Mouse (Mus musculus): ENCODE results near the gene Tut7. TPM values are rescaled to one million over a fixed set of nuclear protein-coding genes. Genes with fewer than 3 reads are reported as not detected.

Gene Tut7
- polyA plus RNA-seq (2015; fragmentation: Nextera tagmentation; extraction: Ambion mirVana) = 57.3 and 59.6 TPM in 2 replicates

DNA sequence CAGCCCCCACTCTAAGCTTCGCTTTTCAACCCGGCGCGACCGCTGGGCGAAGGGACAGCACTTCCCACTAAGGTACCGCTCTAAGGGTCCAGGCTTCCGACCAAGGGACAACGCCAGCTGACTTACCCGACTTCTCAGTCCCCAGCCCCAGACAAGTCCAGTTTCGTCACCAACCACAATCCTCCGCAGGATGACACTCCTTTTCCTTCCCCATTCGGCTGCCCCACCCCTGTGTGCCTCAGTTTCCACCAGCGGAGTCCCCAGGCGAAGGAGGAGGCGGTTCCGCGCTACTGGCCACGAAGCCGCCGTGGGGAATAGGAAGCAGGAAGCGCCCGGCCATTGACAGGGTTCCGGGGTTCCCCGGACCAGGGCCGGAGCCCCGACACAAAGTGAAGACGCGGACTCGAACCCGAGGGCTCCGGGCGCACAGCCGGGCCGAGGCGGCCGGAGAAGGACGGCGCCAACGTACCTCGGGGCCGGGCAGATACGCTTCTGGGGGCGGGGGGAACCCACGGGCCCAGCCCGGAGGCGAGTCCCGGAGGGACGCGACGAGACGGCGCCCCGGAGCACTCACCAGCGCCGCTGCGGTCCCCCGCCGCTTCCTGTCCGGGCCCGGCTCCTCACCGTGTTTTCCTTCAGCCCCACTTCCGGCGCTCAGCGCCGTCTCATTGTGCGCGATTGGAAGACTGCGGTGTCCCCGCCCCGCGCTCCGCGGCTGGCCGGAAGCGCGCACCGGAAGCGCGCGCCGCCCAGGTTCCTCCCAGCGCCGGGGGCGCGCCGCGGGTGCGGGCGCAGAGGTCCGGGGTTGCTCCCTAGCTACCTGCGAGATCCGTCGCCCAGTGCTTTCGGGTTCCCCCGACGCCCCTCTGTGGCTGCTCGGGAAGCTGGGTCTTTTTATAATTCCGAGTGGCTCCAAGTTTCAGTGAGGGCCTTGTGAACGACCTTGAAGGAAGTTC is at the start of gene Tut7:
Gene Tut7, minus strand, starts transcription at position 641 of the 956 bp plus-strand sequence.
- H3K4me2 ChIP-seq (ENCODE audit: low read depth, low read length) = peak within 1 kb of the TSS; percentile 83
- H3K9me3 ChIP-seq (replicated peaks; ENCODE audit: control insufficient read depth, low read length) = no peaks in the 10 kb centered on the region
- H3K36me3 ChIP-seq (ENCODE audit: control insufficient read depth, insufficient read depth) = peaks cover 21% of the 10 kb centered on the region
- H3K27me3 ChIP-seq (ENCODE audit: control insufficient read depth, insufficient read depth, low read depth, low read length) = no peaks in the 10 kb centered on the region
- H3K27ac ChIP-seq (ENCODE audit: low read length) = peak within 1 kb of the TSS; percentile 98
- peak within 1 kb of the TSS; percentile 97 for H3K9ac ChIP-seq (ENCODE audit: low read depth, low read length)
- H3K4me3 ChIP-seq (ENCODE audit: low read depth, low read length) = peak within 1 kb of the TSS; percentile 87
- peaks cover 28% of the 10 kb centered on the region for H3K4me1 ChIP-seq (ENCODE audit: control insufficient read depth, low read depth, low read length)
- WGBS (ENCODE audit: insufficient replicate concordance) = under 1% methylated on average over 99 of the region's 100 CpGs
- peak; percentile 97 for ATAC-seq (ENCODE audit: low read depth)

GRCm38 (mm10) chr13:59872446-59872845 is 49.5 kb upstream of the Tut7 start:
- Histone ChIP-seq H3K4me2 (ENCODE audit: low read depth, low read length) (no peak overlapping the region), H3K9ac (ENCODE audit: low read depth, low read length) (no peak overlapping the region), H3K27me3 (ENCODE audit: control insufficient read depth, insufficient read depth, low read depth, low read length) (no peaks in the 10 kb centered on the region), H3K36me3 (ENCODE audit: control insufficient read depth, insufficient read depth) (no peaks in the 10 kb centered on the region), H3K9me3 (replicated peaks; ENCODE audit: control insufficient read depth, low read length) (no peaks in the 10 kb centered on the region), H3K4me3 (ENCODE audit: low read depth, low read length) (no peak overlapping the region), H3K27ac (ENCODE audit: low read length) (no peak overlapping the region), H3K4me1 (ENCODE audit: control insufficient read depth, low read depth, low read length) (no peaks in the 10 kb centered on the region)
- WGBS (ENCODE audit: insufficient replicate concordance) = 78% methylated on average over 7 of the region's 7 CpGs
- ATAC-seq (ENCODE audit: low read depth) = no peak

DNA sequence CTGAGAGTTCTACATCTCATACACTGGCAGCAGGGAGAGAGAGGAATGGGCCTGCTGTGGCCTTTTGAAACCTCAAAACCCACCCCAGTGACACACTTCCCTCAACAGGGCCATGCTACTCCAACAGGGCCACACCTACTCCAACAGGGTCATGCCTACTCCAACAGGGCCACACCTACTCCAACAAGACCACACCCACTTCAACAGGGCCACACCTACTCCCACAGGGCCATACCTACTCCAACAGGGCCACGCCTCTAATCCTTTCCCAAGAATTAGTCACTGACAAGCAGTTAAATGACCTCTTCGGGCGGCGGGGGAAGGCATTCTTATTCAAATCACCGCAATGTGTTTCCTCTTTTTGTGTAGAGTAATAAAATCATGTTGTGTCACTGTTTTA is 47.1 kb upstream of the Tut7 start:
- WGBS (ENCODE audit: insufficient replicate concordance) = 76% methylated on average over 5 of the region's 5 CpGs
- Histone ChIP-seq H3K4me1 (ENCODE audit: control insufficient read depth, low read depth, low read length) (no peaks in the 10 kb centered on the region), H3K4me2 (ENCODE audit: low read depth, low read length) (no peak overlapping the region), H3K27ac (ENCODE audit: low read length) (no peak overlapping the region), H3K4me3 (ENCODE audit: low read depth, low read length) (no peak overlapping the region), H3K36me3 (ENCODE audit: control insufficient read depth, insufficient read depth) (no peaks in the 10 kb centered on the region), H3K9me3 (replicated peaks; ENCODE audit: control insufficient read depth, low read length) (no peaks in the 10 kb centered on the region), H3K9ac (ENCODE audit: low read depth, low read length) (no peak overlapping the region), H3K27me3 (ENCODE audit: control insufficient read depth, insufficient read depth, low read depth, low read length) (no peaks in the 10 kb centered on the region)
- ATAC-seq (ENCODE audit: low read depth) = peak; percentile 27; the same call in 1 of the 2 replicates

GRCm38 (mm10) chr13:59868011-59868649 is 45.2 kb upstream of the Tut7 start:
- WGBS (ENCODE audit: insufficient replicate concordance) = 69% methylated on average over 9 of the region's 9 CpGs
- no peak overlapping the region for H3K4me2 ChIP-seq (ENCODE audit: low read depth, low read length)
- H3K4me3 ChIP-seq (ENCODE audit: low read depth, low read length) = no peak overlapping the region
- no peak overlapping the region for H3K9ac ChIP-seq (ENCODE audit: low read depth, low read length)
- no peaks in the 10 kb centered on the region for H3K9me3 ChIP-seq (replicated peaks; ENCODE audit: control insufficient read depth, low read length)
- H3K4me1 ChIP-seq (ENCODE audit: control insufficient read depth, low read depth, low read length) = no peaks in the 10 kb centered on the region
- no peaks in the 10 kb centered on the region for H3K36me3 ChIP-seq (ENCODE audit: control insufficient read depth, insufficient read depth)
- H3K27me3 ChIP-seq (ENCODE audit: control insufficient read depth, insufficient read depth, low read depth, low read length) = no peaks in the 10 kb centered on the region
- no peak for ATAC-seq (ENCODE audit: low read depth)
- H3K27ac ChIP-seq (ENCODE audit: low read length) = no peak overlapping the region

GRCm38 (mm10) chr13:59867103-59867502 is 44.2 kb upstream of the Tut7 start:
- 62% methylated on average over 7 of the region's 7 CpGs for WGBS (ENCODE audit: insufficient replicate concordance)
- no peaks in the 10 kb centered on the region for H3K4me1 ChIP-seq (ENCODE audit: control insufficient read depth, low read depth, low read length)
- no peaks in the 10 kb centered on the region for H3K9me3 ChIP-seq (replicated peaks; ENCODE audit: control insufficient read depth, low read length)
- H3K27me3 ChIP-seq (ENCODE audit: control insufficient read depth, insufficient read depth, low read depth, low read length) = no peaks in the 10 kb centered on the region
- H3K27ac ChIP-seq (ENCODE audit: low read length) = no peak overlapping the region
- H3K9ac ChIP-seq (ENCODE audit: low read depth, low read length) = no peak overlapping the region
- ATAC-seq (ENCODE audit: low read depth) = no peak
- no peak overlapping the region for H3K4me2 ChIP-seq (ENCODE audit: low read depth, low read length)
- H3K36me3 ChIP-seq (ENCODE audit: control insufficient read depth, insufficient read depth) = no peaks in the 10 kb centered on the region
- H3K4me3 ChIP-seq (ENCODE audit: low read depth, low read length) = no peak overlapping the region

DNA sequence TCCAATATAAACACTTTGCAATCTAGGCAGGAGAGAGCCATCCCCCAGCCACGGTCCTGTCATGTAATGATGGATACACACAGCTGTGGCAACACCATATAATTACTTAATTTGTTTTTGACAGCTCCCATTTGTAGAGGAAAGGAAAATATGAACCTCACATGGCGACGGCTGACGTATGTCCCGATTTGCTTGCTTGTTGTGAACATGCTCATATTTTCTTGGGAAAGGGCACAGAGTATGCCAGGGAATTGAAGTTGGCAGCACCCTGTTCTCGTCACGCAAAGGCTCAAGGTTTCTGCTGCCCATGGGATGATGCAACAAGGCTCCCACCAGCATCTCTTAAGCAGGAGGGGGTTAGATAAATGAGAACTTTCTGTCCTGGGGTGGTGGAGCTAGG is 36.6 kb upstream of the Tut7 start:
- no peak for ATAC-seq (ENCODE audit: low read depth)
- Histone ChIP-seq H3K27me3 (ENCODE audit: control insufficient read depth, insufficient read depth, low read depth, low read length) (no peaks in the 10 kb centered on the region), H3K9me3 (replicated peaks; ENCODE audit: control insufficient read depth, low read length) (no peaks in the 10 kb centered on the region), H3K4me1 (ENCODE audit: control insufficient read depth, low read depth, low read length) (no peaks in the 10 kb centered on the region), H3K36me3 (ENCODE audit: control insufficient read depth, insufficient read depth) (no peaks in the 10 kb centered on the region), H3K4me2 (ENCODE audit: low read depth, low read length) (no peak overlapping the region), H3K27ac (ENCODE audit: low read length) (no peak overlapping the region), H3K4me3 (ENCODE audit: low read depth, low read length) (no peak overlapping the region), H3K9ac (ENCODE audit: low read depth, low read length) (no peak overlapping the region)
- 78% methylated on average over 7 of the region's 7 CpGs for WGBS (ENCODE audit: insufficient replicate concordance)

GRCm38 (mm10) chr13:59856286-59857070 is 33.5 kb upstream of the Tut7 start:
- WGBS (ENCODE audit: insufficient replicate concordance) = 47% methylated on average over 20 of the region's 20 CpGs
- Histone ChIP-seq H3K4me1 (ENCODE audit: control insufficient read depth, low read depth, low read length) (no peaks in the 10 kb centered on the region), H3K4me2 (ENCODE audit: low read depth, low read length) (no peak overlapping the region), H3K4me3 (ENCODE audit: low read depth, low read length) (no peak overlapping the region), H3K36me3 (ENCODE audit: control insufficient read depth, insufficient read depth) (no peaks in the 10 kb centered on the region), H3K27me3 (ENCODE audit: control insufficient read depth, insufficient read depth, low read depth, low read length) (no peaks in the 10 kb centered on the region), H3K27ac (ENCODE audit: low read length) (no peak overlapping the region), H3K9ac (ENCODE audit: low read depth, low read length) (no peak overlapping the region), H3K9me3 (replicated peaks; ENCODE audit: control insufficient read depth, low read length) (no peaks in the 10 kb centered on the region)
- ATAC-seq (ENCODE audit: low read depth) = no peak

DNA sequence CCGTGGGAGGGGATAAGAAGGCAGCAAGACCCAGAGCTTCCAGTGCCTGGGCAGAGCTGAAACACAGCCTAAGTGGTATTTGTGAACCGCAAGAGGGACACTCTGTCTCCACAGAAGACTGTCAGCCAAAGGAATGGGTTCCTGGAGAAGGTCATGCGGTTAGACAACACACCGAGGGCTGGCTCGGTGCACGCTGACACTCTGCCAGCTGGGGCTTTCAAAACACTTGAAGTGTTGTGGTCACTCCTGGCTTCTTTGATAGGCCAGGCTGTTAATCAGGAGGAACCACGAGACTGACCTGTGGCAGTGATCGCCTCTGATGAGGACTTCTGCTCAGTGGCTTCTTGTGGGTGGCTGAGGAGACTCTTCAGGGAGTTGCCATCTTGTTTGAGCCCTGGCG is 30.5 kb upstream of the Tut7 start:
- Histone ChIP-seq H3K4me3 (ENCODE audit: low read depth, low read length) (no peak overlapping the region), H3K36me3 (ENCODE audit: control insufficient read depth, insufficient read depth) (no peaks in the 10 kb centered on the region), H3K4me1 (ENCODE audit: control insufficient read depth, low read depth, low read length) (no peaks in the 10 kb centered on the region), H3K27ac (ENCODE audit: low read length) (no peak overlapping the region), H3K27me3 (ENCODE audit: control insufficient read depth, insufficient read depth, low read depth, low read length) (no peaks in the 10 kb centered on the region), H3K9me3 (replicated peaks; ENCODE audit: control insufficient read depth, low read length) (no peaks in the 10 kb centered on the region), H3K4me2 (ENCODE audit: low read depth, low read length) (no peak overlapping the region), H3K9ac (ENCODE audit: low read depth, low read length) (no peak overlapping the region)
- ATAC-seq (ENCODE audit: low read depth) = no peak
- WGBS (ENCODE audit: insufficient replicate concordance) = 18% methylated on average over 9 of the region's 9 CpGs
